Mouse (Mus musculus) right cerebral cortex, postnatal 10 days (tissue): ENCODE data around the gene Cdh8.

Source experiments
- DNase-seq, 2 experiments: peaks; one replicate each; pipeline ENCODE4 v3.0.0; 2021; ENCODE audit warnings: low spot score in 2 of 2

Cdh8 gene

GRCm38 (mm10) chr8:99415966-99416781 is at the start of gene Cdh8:
Cdh8 (minus strand) TSS chr8:99416471.
- peak; percentile 88 to 91 for DNase-seq

- DNase-seq = no peak
These were observed 30.2 kb upstream of the Cdh8 start for GRCm38 (mm10) chr8:99446506-99446905.

GRCm38 (mm10) chr8:99425901-99426300 is 9.6 kb upstream of the Cdh8 start:
- DNase-seq = no peak

- DNase-seq = peak in 1 of 2 experiments; percentile 27
These were observed 5.2 kb upstream of the Cdh8 start for GRCm38 (mm10) chr8:99421516-99421915.

- DNase-seq = no peak
These were observed 3.5 kb upstream of the Cdh8 start for GRCm38 (mm10) chr8:99419726-99420125.

GRCm38 (mm10) chr8:99417456-99417855 is 1.2 kb upstream of the Cdh8 start:
- peak in 1 of 2 experiments; percentile 34 for DNase-seq

GRCm38 (mm10) chr8:99415076-99415965 is 950 bp downstream of the Cdh8 start:
- peak; percentile 57 to 68 for DNase-seq

GRCm38 (mm10) chr8:99414483-99414921 is 1.8 kb downstream of the Cdh8 start:
- peak in 1 of 2 experiments; percentile 32 for DNase-seq

- DNase-seq = no peak
These were observed 2.3 kb downstream of the Cdh8 start for GRCm38 (mm10) chr8:99413877-99414482.

- no peak for DNase-seq
These were observed 22.4 kb downstream of the Cdh8 start for GRCm38 (mm10) chr8:99393908-99394307.

- DNase-seq = peak; percentile 24 to 47
These were observed 46.2 kb downstream of the Cdh8 start for GRCm38 (mm10) chr8:99370104-99370503.

GRCm38 (mm10) chr8:99369166-99369565 is 47.1 kb downstream of the Cdh8 start:
- no peak for DNase-seq

- DNase-seq = no peak
These were observed 47.8 kb downstream of the Cdh8 start for GRCm38 (mm10) chr8:99368449-99368848.

- DNase-seq = no peak
These were observed 62.3 kb downstream of the Cdh8 start for GRCm38 (mm10) chr8:99353923-99354322.

GRCm38 (mm10) chr8:99353221-99353620 is 63.0 kb downstream of the Cdh8 start:
- DNase-seq = no peak

- DNase-seq = no peak
These were observed 66.8 kb downstream of the Cdh8 start for GRCm38 (mm10) chr8:99349456-99349855.

GRCm38 (mm10) chr8:99348618-99349017 is 67.7 kb downstream of the Cdh8 start:
- peak in 1 of 2 experiments; percentile 24 for DNase-seq

- no peak for DNase-seq
These were observed 77.0 kb downstream of the Cdh8 start for GRCm38 (mm10) chr8:99339310-99339709.

- DNase-seq = peak in 1 of 2 experiments; percentile 32
These were observed 88.7 kb downstream of the Cdh8 start for GRCm38 (mm10) chr8:99327559-99327958.

- no peak for DNase-seq
These were observed 101.7 kb downstream of the Cdh8 start for GRCm38 (mm10) chr8:99314561-99314960.

GRCm38 (mm10) chr8:99304184-99304583 is 112.1 kb downstream of the Cdh8 start:
- DNase-seq = no peak

- no peak for DNase-seq
These were observed 126.1 kb downstream of the Cdh8 start for GRCm38 (mm10) chr8:99290201-99290600.
